In the genomic region with DNA sequence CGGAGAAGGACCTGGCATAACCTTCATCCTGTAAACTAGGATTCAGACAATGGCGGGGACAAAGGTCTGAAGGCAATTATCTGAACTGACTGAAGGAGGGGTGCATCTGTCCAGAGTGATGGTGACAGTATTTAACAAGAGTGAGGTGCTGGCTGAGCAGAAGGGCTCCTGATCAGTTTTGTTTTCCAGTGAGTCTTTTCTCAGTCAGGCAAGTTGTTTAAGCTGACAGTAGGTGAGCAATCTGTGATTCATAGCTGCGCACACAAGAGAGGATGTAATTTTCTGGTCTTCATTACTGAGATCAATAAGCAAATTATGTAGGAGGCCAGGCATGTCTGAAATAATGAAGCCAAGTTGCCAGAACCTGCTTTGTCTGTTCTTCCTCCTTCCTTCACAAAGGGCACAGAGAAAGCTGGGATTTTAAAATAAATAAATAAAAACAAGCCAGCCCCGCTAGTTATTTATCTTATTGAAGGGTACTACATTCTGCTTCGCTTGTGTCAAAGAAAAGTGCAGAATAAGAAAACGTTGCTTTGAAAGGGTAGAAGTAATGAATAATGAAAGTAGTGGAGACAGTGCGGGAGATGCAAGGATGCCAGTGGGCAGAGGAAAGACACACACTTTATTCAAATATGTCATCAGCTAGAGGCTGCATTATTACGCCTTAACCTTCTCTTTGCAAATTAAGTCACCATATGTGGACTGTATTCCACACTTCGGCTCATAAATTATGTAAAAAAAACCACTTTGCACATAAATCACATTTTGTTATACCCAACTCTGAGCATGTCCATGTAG, we compare ENCODE assay signal across 16 mouse cellular contexts.
A peak's percentile ranks its signal among the peaks of the same experiment; 100 is the strongest.
DNase-seq lines count a peak whose midpoint lies in the region; ATAC-seq lines count a peak whose summit lies in the region.
"Had no signal": no experiment of that assay in that cellular context is flagged by ENCODE, and none has a peak within 500 bp of the region (broad histone marks: within the 10 kb centered on the region; RNA-seq: fewer than 3 reads in every experiment).

No protein-coding gene starts in this region.

- H3K36me3 ChIP-seq in heart, embryonic 11.5 days (ENCODE audit: control insufficient read depth, insufficient read depth, low read length): no peaks in the 10 kb centered on the region
- no peaks in the 10 kb centered on the region for H3K36me3 ChIP-seq in lung, embryonic 15.5 days
- H3K36me3 ChIP-seq in hindbrain, embryonic 12.5 days: no peaks in the 10 kb centered on the region
- no peaks in the 10 kb centered on the region for H3K36me3 ChIP-seq in neural tube, embryonic 12.5 days
- H3K36me3 ChIP-seq: embryonic facial prominence, embryonic 12.5 days; limb, embryonic 13.5 days had no signal

- no peak for ATAC-seq in heart, embryonic 11.5 days (replicated peaks; ENCODE audit: insufficient number of reproducible peaks, low FRiP score, low TSS enrichment)
- no peak for ATAC-seq in lung, embryonic 15.5 days (ENCODE audit: borderline replicate concordance, extremely low read depth, low FRiP score, low TSS enrichment)
- ATAC-seq in hindbrain, embryonic 12.5 days (ENCODE audit: low FRiP score): peak; percentile 46; the same call in 1 of the 2 replicates
- ATAC-seq in neural tube, embryonic 12.5 days (ENCODE audit: low FRiP score, low read depth): no peak
- ATAC-seq: inflammation-experienced regulatory T-cells, adult 6 months had no signal

- peak overlapping the region; percentile 56 for H3K4me2 ChIP-seq in heart, embryonic 11.5 days
- 0 out of 2 replicates have a peak overlapping the region, but pooled peaks have one; percentile 16 for H3K4me2 ChIP-seq in lung, embryonic 15.5 days
- H3K4me2 ChIP-seq in hindbrain, embryonic 12.5 days (replicated peaks): 0 out of 2 replicates have a peak overlapping the region, but pooled peaks have one; percentile 13
- 0 out of 2 replicates have a peak overlapping the region, but pooled peaks have one; percentile 7 for H3K4me2 ChIP-seq in neural tube, embryonic 12.5 days (replicated peaks)
- H3K4me2 ChIP-seq: embryonic facial prominence, embryonic 12.5 days; limb, embryonic 13.5 days had no signal

- no peak overlapping the region for H3K9ac ChIP-seq in heart, embryonic 11.5 days (ENCODE audit: low read depth, low read length)
- H3K9ac ChIP-seq in lung, embryonic 15.5 days: no peak overlapping the region
- no peak overlapping the region for H3K9ac ChIP-seq in hindbrain, embryonic 12.5 days
- H3K9ac ChIP-seq in neural tube, embryonic 12.5 days: no peak overlapping the region
- H3K9ac ChIP-seq: embryonic facial prominence, embryonic 12.5 days; limb, embryonic 13.5 days had no signal

- no peak for DNase-seq in heart, adult 11 months
- no peak for DNase-seq in lung, postnatal 25 days (ENCODE audit: low spot score)
- DNase-seq in spleen, postnatal 36 days (ENCODE audit: low spot score in 2 of 2): no peak
- DNase-seq in T-cell, adult 2 months (ENCODE audit: low spot score): no peak
- DNase-seq: adrenal gland, postnatal 10 days; cerebellum, adult 11 months; kidney, postnatal 4 days; lung, postnatal 36 days; thymus, postnatal 36 days had no signal

- peak overlapping the region; percentile 16 for H3K4me3 ChIP-seq in heart, embryonic 11.5 days (ENCODE audit: low read depth, low read length)
- H3K4me3 ChIP-seq in lung, embryonic 15.5 days: no peak overlapping the region
- H3K4me3 ChIP-seq in hindbrain, embryonic 12.5 days: no peak overlapping the region
- H3K4me3 ChIP-seq in neural tube, embryonic 12.5 days: no peak overlapping the region
- H3K4me3 ChIP-seq: embryonic facial prominence, embryonic 12.5 days; limb, embryonic 13.5 days had no signal

- H3K4me1 ChIP-seq in heart, embryonic 11.5 days (ENCODE audit: control insufficient read depth, insufficient read depth, low read length): peaks cover 2% of the 10 kb centered on the region; the same call in 1 of the 2 replicates
- H3K4me1 ChIP-seq in lung, embryonic 15.5 days: no peaks in the 10 kb centered on the region
- peaks cover 6% of the 10 kb centered on the region; the same call in 1 of the 2 replicates for H3K4me1 ChIP-seq in hindbrain, embryonic 12.5 days
- no peaks in the 10 kb centered on the region for H3K4me1 ChIP-seq in neural tube, embryonic 12.5 days

- H3K27me3 ChIP-seq in heart, embryonic 11.5 days (ENCODE audit: control insufficient read depth, insufficient read depth, low read length): no peaks in the 10 kb centered on the region
- H3K27me3 ChIP-seq in lung, embryonic 15.5 days: no peaks in the 10 kb centered on the region
- H3K27me3 ChIP-seq in hindbrain, embryonic 12.5 days: no peaks in the 10 kb centered on the region
- no peaks in the 10 kb centered on the region for H3K27me3 ChIP-seq in neural tube, embryonic 12.5 days (replicated peaks)
- H3K27me3 ChIP-seq: embryonic facial prominence, embryonic 12.5 days; limb, embryonic 13.5 days had no signal

- 38% methylated on average over 9 of the region's 9 CpGs for WGBS in heart, embryonic 11.5 days (ENCODE audit: insufficient replicate concordance)
- 34% methylated on average over 9 of the region's 9 CpGs for WGBS in lung, embryonic 15.5 days
- WGBS in hindbrain, embryonic 12.5 days: 47% methylated on average over 9 of the region's 9 CpGs
- WGBS in neural tube, embryonic 12.5 days: 60% methylated on average over 9 of the region's 9 CpGs

- no peaks in the 10 kb centered on the region for H3K9me3 ChIP-seq in heart, embryonic 11.5 days (replicated peaks; ENCODE audit: control insufficient read depth, low read length)
- no peaks in the 10 kb centered on the region for H3K9me3 ChIP-seq in lung, embryonic 15.5 days
- H3K9me3 ChIP-seq in hindbrain, embryonic 12.5 days (replicated peaks): no peaks in the 10 kb centered on the region
- no peaks in the 10 kb centered on the region for H3K9me3 ChIP-seq in neural tube, embryonic 12.5 days
- H3K9me3 ChIP-seq: embryonic facial prominence, embryonic 12.5 days; limb, embryonic 13.5 days had no signal

- no peak overlapping the region for H3K27ac ChIP-seq in heart, embryonic 11.5 days (ENCODE audit: low read depth, low read length)
- no peak overlapping the region for H3K27ac ChIP-seq in lung, embryonic 15.5 days
- peak overlapping the region; percentile 18; the same call in 1 of the 2 replicates for H3K27ac ChIP-seq in hindbrain, embryonic 12.5 days
- no peak overlapping the region for H3K27ac ChIP-seq in neural tube, embryonic 12.5 days
- H3K27ac ChIP-seq: embryonic facial prominence, embryonic 12.5 days; limb, embryonic 13.5 days had no signal
